Comparison of ENCODE assay signal across 30 mouse cellular contexts in genomic region chr4:137100756-137101155, GRCm38 (mm10). TPM values are rescaled to one million over a fixed set of nuclear protein-coding genes. Genes with fewer than 3 reads are reported as not detected.
DNase-seq lines count a peak whose midpoint lies in the region; ATAC-seq lines count a peak whose summit lies in the region.
"Had no signal": no experiment of that assay in that cellular context is flagged by ENCODE, and none has a peak within 500 bp of the region (broad histone marks: within the 10 kb centered on the region; RNA-seq: fewer than 3 reads in every experiment).

No protein-coding gene starts in this region.

- no peak overlapping the region for H3K4me3 ChIP-seq in hindbrain, embryonic 16.5 days (ENCODE audit: low read length)
- H3K4me3 ChIP-seq: embryonic facial prominence, embryonic 10.5 days; embryonic facial prominence, embryonic 13.5 days; erythroblast, embryonic 14.5 days; forebrain, embryonic 12.5 days; forebrain, embryonic 15.5 days; heart, adult 2 months; heart, embryonic 10.5 days; heart, embryonic 13.5 days had no signal

- ATAC-seq in hindbrain, embryonic 16.5 days: no peak
- ATAC-seq: activated CD4-positive, CD25-positive, alpha-beta regulatory T cell, adult 4 months; CD4-positive, CD25-positive, alpha-beta regulatory T cell, adult 4 months; forebrain, embryonic 15.5 days; intestine, postnatal 0 days had no signal

- WGBS in hindbrain, embryonic 16.5 days: 88% methylated on average over 4 of the region's 4 CpGs

- no peak overlapping the region for H3K27ac ChIP-seq in hindbrain, embryonic 16.5 days (ENCODE audit: low read depth, low read length)
- H3K27ac ChIP-seq: embryonic facial prominence, embryonic 10.5 days; embryonic facial prominence, embryonic 13.5 days; forebrain, embryonic 12.5 days; forebrain, embryonic 15.5 days; heart, adult 2 months; heart, embryonic 10.5 days; heart, embryonic 13.5 days; hindbrain, embryonic 14.5 days had no signal

- no peaks in the 10 kb centered on the region for H3K9me3 ChIP-seq in hindbrain, embryonic 16.5 days (ENCODE audit: control insufficient read depth, low read length)
- H3K9me3 ChIP-seq: embryonic facial prominence, embryonic 10.5 days; embryonic facial prominence, embryonic 13.5 days; forebrain, embryonic 12.5 days; forebrain, embryonic 15.5 days; heart, embryonic 10.5 days; heart, embryonic 13.5 days had no signal

- DNase-seq in adrenal gland, postnatal 10 days: peak; percentile 18
- no peak for DNase-seq in adrenal gland, postnatal 25 days
- DNase-seq in 3134 (ENCODE audit: extremely low read depth, insufficient read length, low spot score): peak; percentile 71
- DNase-seq in 416B (ENCODE audit: low read depth): peak; percentile 80
- peak; percentile 29 for DNase-seq in adrenal gland, postnatal 14 days
- DNase-seq in ovary, adult 18-20 months (ENCODE audit: low spot score): no peak
- no peak for DNase-seq in lung, postnatal 25 days (ENCODE audit: low spot score)
- DNase-seq: B cell, adult 2 months; cerebellum, adult 11-12 months; cerebellum, adult 8-10 months; cerebellum, postnatal 10 days; cerebellum, postnatal 36 days; embryo, embryonic 11 days; gastrocnemius, postnatal 10 days; gastrocnemius, postnatal 36 days; heart, adult 2 months; heart, postnatal 14 days; heart, postnatal 4 days had no signal

- no peaks in the 10 kb centered on the region for H3K4me1 ChIP-seq in hindbrain, embryonic 16.5 days (ENCODE audit: control insufficient read depth, insufficient read depth, low read depth, low read length)
- H3K4me1 ChIP-seq: forebrain, embryonic 12.5 days had no signal

- no peaks in the 10 kb centered on the region for H3K27me3 ChIP-seq in hindbrain, embryonic 16.5 days (replicated peaks; ENCODE audit: control insufficient read depth, insufficient read depth, low read length)
- H3K27me3 ChIP-seq: embryonic facial prominence, embryonic 13.5 days; forebrain, embryonic 15.5 days had no signal

- no peak overlapping the region for H3K9ac ChIP-seq in hindbrain, embryonic 16.5 days (ENCODE audit: low read depth, low read length)
- H3K9ac ChIP-seq: embryonic facial prominence, embryonic 13.5 days; forebrain, embryonic 12.5 days; forebrain, embryonic 15.5 days; heart, embryonic 13.5 days; hindbrain, embryonic 14.5 days had no signal

- H3K4me2 ChIP-seq in hindbrain, embryonic 16.5 days (ENCODE audit: low read length): no peak overlapping the region
- H3K4me2 ChIP-seq: embryonic facial prominence, embryonic 13.5 days; forebrain, embryonic 12.5 days; forebrain, embryonic 15.5 days; heart, embryonic 13.5 days; hindbrain, embryonic 14.5 days had no signal

- no peaks in the 10 kb centered on the region for H3K36me3 ChIP-seq in hindbrain, embryonic 16.5 days (ENCODE audit: control insufficient read depth, insufficient read depth, low read length)
- H3K36me3 ChIP-seq: embryonic facial prominence, embryonic 10.5 days; embryonic facial prominence, embryonic 13.5 days; forebrain, embryonic 12.5 days; forebrain, embryonic 15.5 days; heart, embryonic 10.5 days; heart, embryonic 13.5 days had no signal

RNA-seq across cellular contexts. Expression of gene Zbtb40, which starts 52.2 kb away (rescaled TPM):
- 1 to 10 TPM; 7.0 to 7.8 TPM for total RNA-seq in adrenal gland, postnatal 10 days (2021)
- 13.8 and 14.4 TPM in 2 replicates for total RNA-seq in adrenal gland, postnatal 25 days (2021)
- total RNA-seq in adrenal gland, postnatal 14 days (2021): 9.9 and 10.2 TPM in 2 replicates
- 3.2 and 4.4 TPM in 2 replicates for polyA plus RNA-seq in hindbrain, embryonic 16.5 days (2015; fragmentation: Nextera tagmentation; extraction: Ambion mirVana)

Comparison
In these comparisons a context has a peak if more than half of its experiments do, and no peak if none do; other contexts are left out.
1. DNase-seq: peak in adrenal gland, postnatal 10 days (single experiment), 3134 (single experiment), 416B (single experiment) and adrenal gland, postnatal 14 days (single experiment); none in adrenal gland, postnatal 25 days (single experiment), ovary, adult 18-20 months (single experiment) and lung, postnatal 25 days (single experiment).